Mouse (Mus musculus) thymus, postnatal 10 days (tissue): ENCODE results near the gene Olfr916.

ENCODE experiments used
- DNase-seq, 2 experiments: peaks; one replicate each; pipeline ENCODE4 v3.0.0; 2021; ENCODE audit warnings: low spot score in 2 of 2

Olfr916 gene

GRCm38 (mm10) chr9:38659775-38660174 is at the start of gene Olfr916:
Gene Olfr916, minus strand, starts transcription at chr9:38659875.
- no peak for DNase-seq

DNA sequence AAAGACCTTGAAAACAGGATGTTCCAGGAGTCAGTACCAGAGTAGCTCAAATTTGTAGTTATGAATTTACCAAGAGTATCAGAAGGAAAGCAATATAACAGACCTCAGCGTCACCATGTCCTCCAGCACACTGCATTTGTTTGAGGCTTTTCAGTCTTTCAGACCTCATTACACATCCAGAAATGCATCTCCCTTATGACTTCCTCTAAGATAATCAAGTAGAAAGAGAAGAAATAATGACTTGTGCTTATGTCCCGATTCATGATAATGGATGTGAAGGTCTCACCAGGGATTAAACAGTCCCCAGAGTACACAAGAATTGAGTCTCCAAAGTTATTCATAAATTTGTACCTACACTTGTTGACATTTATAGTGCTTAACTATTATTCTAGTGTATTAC is 14.8 kb upstream of the Olfr916 start, which contains the start of gene Olfr918:
Gene Olfr918, minus strand, starts transcription at position 101 of the 400 bp plus-strand sequence.
- DNase-seq = no peak

GRCm38 (mm10) chr9:38672887-38673286 is 13.2 kb upstream of the Olfr916 start:
- no peak for DNase-seq

DNA sequence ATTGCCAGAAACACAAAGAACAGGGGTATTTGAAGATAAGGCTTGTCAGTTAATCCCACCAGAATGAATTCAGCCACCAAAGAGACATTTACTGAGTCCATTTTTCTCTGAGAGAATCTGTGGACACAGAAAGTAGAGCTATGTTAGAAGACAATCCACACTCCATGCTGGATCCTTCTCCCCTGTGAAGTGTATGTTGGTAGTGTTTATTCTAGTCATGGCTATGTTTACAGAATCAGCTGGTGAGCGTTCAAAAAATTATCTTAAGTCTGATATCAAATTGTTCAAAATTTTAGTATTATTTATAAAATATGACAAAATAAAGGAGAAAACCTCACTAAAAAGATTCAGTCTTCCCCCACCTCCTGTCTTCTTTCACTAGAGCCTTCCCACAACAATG is 6.1 kb upstream of the Olfr916 start, which contains the start of gene Olfr917:
Gene Olfr917, minus strand, starts transcription at position 101 of the 400 bp plus-strand sequence.
- no peak for DNase-seq

GRCm38 (mm10) chr9:38632406-38632805 is 27.3 kb downstream of the Olfr916 start:
- no peak for DNase-seq
